Mouse (Mus musculus): Measurements from ENCODE around the gene 1700012B09Rik. TPM values are rescaled to one million over a fixed set of nuclear protein-coding genes. Genes with fewer than 3 reads are reported as not detected.

The 1700012B09Rik gene
- 8.4 TPM for polyA plus RNA-seq (2014; fragmentation: Illumina TruSeq; extraction: RNeasy Lipid Tissue Mini Kit (QIAGEN cat#74804); ENCODE audit: insufficient read depth, low read depth, low replicate concordance)

DNA sequence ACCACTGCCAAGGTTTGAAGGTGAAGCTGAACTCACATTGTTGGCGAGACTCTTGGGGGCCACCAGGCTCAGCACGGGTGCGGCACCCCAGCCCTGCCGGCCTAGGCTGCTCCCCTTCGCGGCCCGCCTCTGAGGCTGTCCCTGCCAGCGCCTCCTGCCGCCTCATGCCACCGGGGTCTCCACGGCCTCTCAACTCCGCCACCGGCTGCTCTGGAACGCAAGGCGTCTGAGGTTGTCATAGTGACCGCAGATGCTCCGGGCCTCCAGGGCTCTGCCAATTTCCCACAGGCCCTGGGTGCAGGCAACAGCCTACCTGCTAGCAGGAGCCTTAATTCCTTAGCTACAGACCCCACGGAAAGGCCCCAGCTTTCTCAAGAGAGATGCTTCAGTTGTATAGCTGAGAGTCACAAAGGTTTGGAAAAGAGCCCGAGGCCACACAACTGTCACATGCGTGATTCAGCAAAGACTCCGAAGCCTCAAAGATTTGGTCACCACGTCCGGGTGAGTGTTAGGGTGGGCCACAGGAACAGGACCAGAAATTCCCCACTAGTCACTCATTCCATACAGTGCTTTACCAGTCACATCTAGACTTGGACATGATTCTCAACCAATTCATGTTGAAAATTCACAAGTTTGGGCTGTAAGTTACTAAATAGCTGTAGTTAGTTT is at the start of gene 1700012B09Rik:
Gene 1700012B09Rik, minus strand, starts transcription at position 228 of the 669 bp plus-strand sequence.

DNA sequence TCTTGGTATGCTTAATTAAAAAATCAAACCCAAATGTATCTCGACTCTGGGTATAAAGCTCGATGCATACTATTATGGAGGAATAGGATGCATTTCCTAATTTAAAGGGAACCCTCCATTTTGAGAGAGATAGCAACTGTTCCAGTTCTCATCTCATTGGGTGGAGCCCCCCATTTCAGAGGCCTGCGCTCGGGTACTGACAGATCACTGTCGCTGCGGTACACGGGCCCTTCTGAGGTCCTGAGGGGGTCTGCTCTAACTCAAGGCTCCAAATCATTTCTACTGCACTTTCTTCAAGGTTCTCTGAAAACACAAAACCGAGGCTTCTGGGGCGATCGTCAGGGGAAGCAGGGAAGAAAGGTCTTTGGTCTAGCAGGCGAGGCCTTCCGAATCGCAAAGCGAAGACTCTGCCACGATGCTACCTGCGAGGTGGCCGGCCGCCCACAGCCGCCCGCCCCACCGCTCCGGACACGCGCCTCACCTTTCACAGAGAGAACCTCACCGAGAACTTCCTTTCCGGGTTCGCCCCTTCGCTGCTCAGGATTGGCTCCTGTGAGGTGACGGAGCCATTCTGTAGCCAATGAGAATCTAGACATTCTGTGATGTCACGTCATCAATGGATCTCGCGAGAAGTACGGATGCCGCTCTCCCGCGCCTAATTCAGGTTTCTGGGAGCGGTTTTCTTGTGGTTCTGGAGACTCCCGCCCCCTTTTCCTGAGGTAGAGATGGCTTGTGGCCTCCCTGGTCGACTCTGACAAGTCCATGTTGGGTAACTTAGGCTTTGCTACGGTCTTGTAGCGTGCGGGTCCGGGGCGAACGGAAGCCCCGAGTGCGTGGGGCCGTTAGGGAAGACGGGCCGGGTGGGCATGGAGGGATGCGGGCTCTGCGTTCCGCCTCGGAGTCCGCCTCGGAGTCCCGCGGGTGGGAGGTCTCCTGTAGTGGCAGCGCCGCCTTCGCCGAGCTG is 13.5 kb upstream of the 1700012B09Rik start, which contains the start of the genes Mre11a and Ankrd49:
Gene Mre11a, plus strand, starts transcription at position 616 of the 964 bp plus-strand sequence.
Gene Ankrd49, minus strand, starts transcription at position 818 of the 964 bp plus-strand sequence.

DNA sequence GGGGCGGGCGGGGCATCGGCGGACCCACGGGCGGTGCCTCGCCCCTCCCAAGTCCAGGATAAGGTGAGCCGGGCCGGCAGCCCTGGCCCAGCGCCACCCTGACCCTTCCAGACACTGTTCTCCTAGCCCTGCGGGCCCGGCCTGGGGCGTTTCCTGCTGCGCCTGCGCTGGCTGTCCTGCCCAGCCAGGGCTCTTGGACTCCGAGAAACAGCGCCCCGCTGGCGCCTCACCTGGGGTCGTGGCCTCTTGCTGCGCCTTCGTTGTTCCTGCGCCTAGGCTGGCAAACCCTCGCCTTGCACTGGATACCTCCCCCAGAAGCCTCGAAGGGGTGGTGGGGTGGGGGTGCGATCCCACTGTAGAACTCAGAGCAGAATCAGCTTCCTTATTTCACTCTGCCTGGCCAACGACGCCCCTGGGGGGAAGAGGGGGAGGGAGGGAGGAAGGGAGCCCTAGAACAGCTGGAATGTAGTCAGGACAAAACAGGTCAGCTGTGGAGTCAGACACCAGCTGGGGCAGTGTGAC is 18.8 kb downstream of the 1700012B09Rik start, which contains the start of gene Fut4:
Gene Fut4, minus strand, starts transcription at position 393 of the 522 bp plus-strand sequence.

DNA sequence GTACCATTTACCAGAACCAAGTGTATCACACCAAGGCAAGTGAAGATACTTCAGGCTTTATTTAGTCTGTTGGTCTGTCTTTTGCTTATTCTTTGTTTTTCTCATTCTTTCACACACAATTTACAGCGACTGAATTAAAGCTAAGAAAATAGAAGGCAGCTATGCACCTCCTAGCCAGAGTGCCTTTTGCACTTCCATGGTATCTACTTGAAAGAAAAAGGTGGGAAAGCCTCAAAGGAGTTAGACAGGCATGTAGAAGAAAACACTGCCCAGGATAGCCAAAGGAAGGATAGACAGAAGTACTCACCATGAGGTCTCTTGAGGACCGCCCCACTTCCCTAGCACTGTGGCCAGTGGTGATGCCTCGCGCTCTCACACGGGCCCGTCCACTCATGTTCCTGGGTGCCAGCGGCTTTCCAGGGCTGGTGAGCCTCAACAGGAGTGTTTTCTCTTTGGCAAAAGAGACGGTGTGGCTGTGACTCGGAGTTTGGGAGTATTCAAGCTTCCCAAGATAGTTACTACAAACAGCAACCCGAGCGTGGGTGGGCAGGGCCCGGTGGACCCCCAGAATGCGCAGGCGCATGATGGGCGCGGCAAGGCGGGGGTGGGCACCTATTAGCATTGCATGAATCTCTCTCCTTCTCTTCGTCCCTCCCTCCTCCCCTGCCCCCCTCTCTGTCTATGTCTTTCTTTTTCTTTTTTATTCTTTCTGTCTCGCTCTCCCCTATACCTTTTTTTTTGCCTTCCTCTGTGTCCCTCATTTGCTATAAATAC is 30.5 kb downstream of the 1700012B09Rik start, which contains the start of gene Piwil4:
Gene Piwil4, minus strand, starts transcription at position 583 of the 774 bp plus-strand sequence.

Other genes starting within 250 kb of the 1700012B09Rik start
- 11.1 TPM for gene Amotl1, start 126.0 kb downstream of the 1700012B09Rik start, polyA plus RNA-seq (2014; fragmentation: Illumina TruSeq; extraction: RNeasy Lipid Tissue Mini Kit (QIAGEN cat#74804); ENCODE audit: insufficient read depth, low read depth, low replicate concordance)
- gene Piwil4, start 30.3 kb downstream of the 1700012B09Rik start, polyA plus RNA-seq (2014; fragmentation: Illumina TruSeq; extraction: RNeasy Lipid Tissue Mini Kit (QIAGEN cat#74804); ENCODE audit: insufficient read depth, low read depth, low replicate concordance) = 3.1 TPM
- gene Fut4, start 18.6 kb downstream of the 1700012B09Rik start, polyA plus RNA-seq (2014; fragmentation: Illumina TruSeq; extraction: RNeasy Lipid Tissue Mini Kit (QIAGEN cat#74804); ENCODE audit: insufficient read depth, low read depth, low replicate concordance) = 2.2 TPM
- 4.5 TPM for gene Mre11a, start 13.6 kb upstream of the 1700012B09Rik start, polyA plus RNA-seq (2014; fragmentation: Illumina TruSeq; extraction: RNeasy Lipid Tissue Mini Kit (QIAGEN cat#74804); ENCODE audit: insufficient read depth, low read depth, low replicate concordance)
- gene Ankrd49, start 13.8 kb upstream of the 1700012B09Rik start, polyA plus RNA-seq (2014; fragmentation: Illumina TruSeq; extraction: RNeasy Lipid Tissue Mini Kit (QIAGEN cat#74804); ENCODE audit: insufficient read depth, low read depth, low replicate concordance) = 4.6 TPM
- gene Gpr83, start 89.2 kb upstream of the 1700012B09Rik start, polyA plus RNA-seq (2014; fragmentation: Illumina TruSeq; extraction: RNeasy Lipid Tissue Mini Kit (QIAGEN cat#74804); ENCODE audit: insufficient read depth, low read depth, low replicate concordance) = 0.07 TPM
- 0.45 TPM for gene Izumo1r, start 132.9 kb upstream of the 1700012B09Rik start, polyA plus RNA-seq (2014; fragmentation: Illumina TruSeq; extraction: RNeasy Lipid Tissue Mini Kit (QIAGEN cat#74804); ENCODE audit: insufficient read depth, low read depth, low replicate concordance)

Measured in lung, adult 10 weeks (tissue).